Mouse (Mus musculus): ENCODE measurements around the gene Lipa. TPM values are rescaled to one million over a fixed set of nuclear protein-coding genes. Genes with fewer than 3 reads are reported as not detected.

The Lipa gene
- polyA plus RNA-seq, 1 experiment from 2014 or later, result 34.9 TPM

GRCm38 (mm10) chr19:34550534-34551223 lies 23.4 kb upstream of the Lipa start, which contains the start of gene Ifit2:
Gene Ifit2, plus strand, starts transcription at chr19:34550694.
- H3K4me2 ChIP-seq (replicated peaks), result peak within 1 kb of the TSS; percentile 68
- peak; percentile 93 for ATAC-seq
- H3K36me3 ChIP-seq, result no peaks in the 10 kb centered on the region
- 1% methylated on average over 22 of the region's 22 CpGs for WGBS
- H3K9ac ChIP-seq, result peak within 1 kb of the TSS; percentile 26; the same call in 1 of the 2 replicates
- no peaks in the 10 kb centered on the region for H3K9me3 ChIP-seq
- peak within 1 kb of the TSS; percentile 45 for H3K27ac ChIP-seq
- no peaks in the 10 kb centered on the region for H3K27me3 ChIP-seq (replicated peaks)
- peak within 1 kb of the TSS; percentile 49 for H3K4me3 ChIP-seq (replicated peaks)
- H3K4me1 ChIP-seq (replicated peaks), result peaks cover 13% of the 10 kb centered on the region; the same call in 1 of the 2 replicates

GRCm38 (mm10) chr19:34550205-34550533 lies 22.9 kb upstream of the Lipa start:
- H3K4me3 ChIP-seq (replicated peaks), result peak overlapping the region; percentile 49
- ATAC-seq, result no peak; the same call in 1 of the 2 replicates
- 0 out of 2 replicates have a peak overlapping the region, but pooled peaks have one; percentile 45 for H3K27ac ChIP-seq

DNA sequence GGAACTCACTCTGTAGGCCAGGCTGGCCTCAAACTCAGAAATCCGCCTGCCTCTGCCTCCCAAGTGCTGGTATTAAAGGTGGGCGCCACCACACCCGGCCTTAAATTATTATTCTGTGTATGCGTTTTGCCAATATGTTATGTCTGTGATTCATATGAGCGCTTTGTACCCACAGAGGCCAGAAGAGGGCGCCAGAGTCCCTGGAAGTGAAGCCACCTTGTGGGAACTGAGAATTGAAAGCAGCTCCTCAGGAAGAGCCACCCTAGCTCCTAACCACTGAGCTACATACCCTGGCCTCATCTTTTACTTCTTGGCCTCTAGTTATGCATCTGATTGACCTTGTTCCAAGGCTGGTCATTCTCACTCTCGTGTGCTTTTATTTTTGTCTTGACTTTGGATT lies 20.7 kb upstream of the Lipa start:
- 40% methylated on average over 7 of the region's 7 CpGs for WGBS
- no peak overlapping the region for H3K9ac ChIP-seq
- H3K27ac ChIP-seq, result no peak overlapping the region
- no peak for ATAC-seq
- no peak overlapping the region for H3K4me3 ChIP-seq (replicated peaks)
- H3K4me2 ChIP-seq (replicated peaks), result no peak overlapping the region
- no peaks in the 10 kb centered on the region for H3K27me3 ChIP-seq (replicated peaks)
- no peaks in the 10 kb centered on the region for H3K36me3 ChIP-seq
- no peaks in the 10 kb centered on the region for H3K9me3 ChIP-seq
- H3K4me1 ChIP-seq (replicated peaks), result peaks cover 7% of the 10 kb centered on the region; the same call in 1 of the 2 replicates

More at GRCm38 (mm10) chr19:34550205-34550533, 22.9 kb upstream of the Lipa start:
- WGBS, result 28% methylated on average over 4 of the region's 4 CpGs
- Histone ChIP-seq H3K27me3 (replicated peaks) (no peaks in the 10 kb centered on the region), H3K9ac (peak overlapping the region; percentile 26; the same call in 1 of the 2 replicates), H3K36me3 (no peaks in the 10 kb centered on the region), H3K4me1 (replicated peaks) (peaks cover 13% of the 10 kb centered on the region; the same call in 1 of the 2 replicates), H3K9me3 (no peaks in the 10 kb centered on the region), H3K4me2 (replicated peaks) (peak overlapping the region; percentile 68)

- H3K9me3 ChIP-seq, result no peaks in the 10 kb centered on the region
- no peaks in the 10 kb centered on the region for H3K4me1 ChIP-seq (replicated peaks)
- H3K4me2 ChIP-seq (replicated peaks), result no peak overlapping the region
- no peak overlapping the region for H3K4me3 ChIP-seq (replicated peaks)
- no peaks in the 10 kb centered on the region for H3K36me3 ChIP-seq
- WGBS, result 90% methylated on average over 4 of the region's 4 CpGs
- H3K27me3 ChIP-seq (replicated peaks), result no peaks in the 10 kb centered on the region
- no peak overlapping the region for H3K27ac ChIP-seq
- no peak overlapping the region for H3K9ac ChIP-seq
- no peak for ATAC-seq
Measured at GRCm38 (mm10) chr19:34546211-34546610, 18.9 kb upstream of the Lipa start.

DNA sequence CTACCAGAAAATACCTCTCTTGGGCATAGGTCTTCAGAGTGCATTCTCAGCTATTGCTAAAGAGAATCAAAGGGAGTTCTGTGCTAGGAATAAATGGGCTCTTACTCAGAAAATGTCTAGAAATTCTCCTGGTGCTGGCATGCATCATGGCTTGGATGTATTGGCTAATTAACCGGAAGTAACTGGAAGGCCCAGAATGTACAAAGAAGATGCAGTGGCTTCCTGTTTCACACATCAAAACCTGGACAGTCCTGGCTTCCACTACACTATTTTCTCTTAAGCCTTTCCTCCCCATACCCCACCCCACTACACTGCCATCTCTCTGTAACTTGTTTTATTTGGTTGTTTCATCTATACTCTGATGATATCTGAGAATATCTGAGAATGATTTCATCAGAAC lies 12.1 kb upstream of the Lipa start:
- WGBS, result 79% methylated on average over 1 of the region's 1 CpGs
- no peaks in the 10 kb centered on the region for H3K27me3 ChIP-seq (replicated peaks)
- no peak overlapping the region for H3K9ac ChIP-seq
- H3K36me3 ChIP-seq, result no peaks in the 10 kb centered on the region
- no peak overlapping the region for H3K4me2 ChIP-seq (replicated peaks)
- H3K4me3 ChIP-seq (replicated peaks), result no peak overlapping the region
- ATAC-seq, result no peak
- no peaks in the 10 kb centered on the region for H3K9me3 ChIP-seq
- H3K4me1 ChIP-seq (replicated peaks), result no peaks in the 10 kb centered on the region
- H3K27ac ChIP-seq, result no peak overlapping the region

GRCm38 (mm10) chr19:34532061-34532751 lies 4.9 kb upstream of the Lipa start:
- no peaks in the 10 kb centered on the region for H3K36me3 ChIP-seq
- H3K9ac ChIP-seq, result no peak overlapping the region
- no peaks in the 10 kb centered on the region for H3K9me3 ChIP-seq
- WGBS, result 94% methylated on average over 4 of the region's 4 CpGs
- H3K4me1 ChIP-seq (replicated peaks), result no peaks in the 10 kb centered on the region
- no peak for ATAC-seq
- H3K27ac ChIP-seq, result no peak overlapping the region
- no peak overlapping the region for H3K4me2 ChIP-seq (replicated peaks)
- no peaks in the 10 kb centered on the region for H3K27me3 ChIP-seq (replicated peaks)
- no peak overlapping the region for H3K4me3 ChIP-seq (replicated peaks)

DNA sequence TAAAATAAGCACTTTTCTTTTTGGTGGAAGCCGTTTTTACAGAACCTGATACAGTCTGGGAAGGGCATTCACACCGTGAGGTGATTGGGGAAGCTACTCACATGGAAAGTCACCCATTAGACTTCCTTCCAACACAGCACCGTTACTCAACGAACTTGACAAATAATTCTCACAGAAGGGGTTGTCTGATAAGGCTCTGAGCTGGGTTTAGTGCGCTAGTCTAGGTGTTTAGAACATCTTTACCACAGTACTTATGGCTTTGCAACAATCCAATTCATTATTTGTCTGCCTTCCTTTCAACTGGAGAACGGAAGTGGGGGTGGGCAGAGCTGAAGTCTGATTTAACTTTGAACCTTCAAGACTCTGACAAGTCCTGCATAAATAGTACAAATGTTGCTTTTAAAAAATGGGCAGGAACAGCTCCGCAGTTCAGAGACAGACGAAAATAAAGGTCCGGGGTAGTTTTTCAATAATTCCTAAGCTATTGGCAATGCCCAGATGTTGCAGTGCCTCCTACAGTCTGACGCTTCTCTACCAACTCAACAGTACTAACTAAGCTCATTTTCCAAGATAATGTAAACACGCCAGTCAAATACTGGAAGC lies 852 bp downstream of the Lipa start:
- no peaks in the 10 kb centered on the region for H3K36me3 ChIP-seq
- peak; percentile 13 for ATAC-seq

DNA sequence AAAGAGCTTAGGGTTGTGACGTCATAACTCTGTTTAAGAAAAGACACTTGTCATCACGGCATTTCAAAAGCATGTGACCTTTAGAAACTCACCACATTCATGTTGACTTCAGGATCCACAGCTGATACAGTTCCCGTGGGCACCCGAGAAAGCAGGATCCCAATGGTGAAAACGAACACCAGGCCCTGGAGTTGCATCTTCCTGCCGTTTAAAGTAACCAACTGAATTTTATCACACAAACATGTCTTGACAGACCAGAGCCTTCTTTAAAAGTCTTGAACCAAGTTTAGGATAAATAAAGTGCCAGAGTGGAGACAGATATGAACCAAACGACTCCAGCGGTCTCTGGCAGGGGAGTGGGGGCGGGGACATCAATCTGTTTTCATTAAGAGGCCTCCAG lies 2.6 kb downstream of the Lipa start:
- Histone ChIP-seq H3K4me2 (replicated peaks) (no peak overlapping the region; the same call in 1 of the 2 replicates), H3K4me1 (replicated peaks) (peaks cover 6% of the 10 kb centered on the region; the same call in 1 of the 2 replicates), H3K9ac (no peak overlapping the region), H3K36me3 (no peaks in the 10 kb centered on the region), H3K9me3 (no peaks in the 10 kb centered on the region), H3K27ac (no peak overlapping the region), H3K4me3 (replicated peaks) (no peak overlapping the region), H3K27me3 (replicated peaks) (no peaks in the 10 kb centered on the region)
- no peak for ATAC-seq
- 39% methylated on average over 9 of the region's 9 CpGs for WGBS

More for the DNA sequence above, 852 bp downstream of the Lipa start:
- Histone ChIP-seq H3K4me3 (replicated peaks) (peak overlapping the region; percentile 88), H3K27ac (peak overlapping the region; percentile 71; the same call in 1 of the 2 replicates), H3K9me3 (no peaks in the 10 kb centered on the region), H3K4me2 (replicated peaks) (peak overlapping the region; percentile 84), H3K4me1 (replicated peaks) (peaks cover 6% of the 10 kb centered on the region; the same call in 1 of the 2 replicates), H3K27me3 (replicated peaks) (no peaks in the 10 kb centered on the region), H3K9ac (peak overlapping the region; percentile 66)
- WGBS, result 11% methylated on average over 11 of the region's 11 CpGs

DNA sequence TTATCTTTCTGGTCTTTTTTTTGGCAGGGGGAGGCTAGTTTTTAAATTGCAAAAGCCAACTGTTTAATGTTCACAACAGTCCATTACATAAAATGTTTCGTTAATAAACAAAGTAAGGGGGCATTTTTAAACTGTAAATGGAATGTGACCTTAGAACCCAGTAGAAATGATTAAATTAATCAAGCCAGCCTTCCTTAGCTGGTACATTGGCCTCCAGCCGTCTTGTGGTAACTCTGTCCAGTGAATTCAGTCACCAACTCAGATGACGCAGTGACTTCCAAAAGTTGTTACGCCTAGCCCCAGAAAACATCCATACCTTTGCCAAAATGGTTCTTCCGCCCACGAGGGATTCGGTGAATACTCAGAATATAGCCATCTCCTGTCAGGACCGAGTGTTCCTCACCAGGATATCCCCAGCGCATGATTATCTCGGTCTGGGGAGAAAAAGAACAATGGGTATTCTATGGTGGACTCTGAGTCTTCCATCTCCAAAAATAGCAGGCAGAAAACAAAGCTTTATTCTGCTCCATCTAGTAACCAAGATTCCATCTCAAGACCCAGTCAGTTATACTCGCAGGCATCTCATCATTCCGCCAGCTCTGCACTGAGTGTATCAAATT lies 4.1 kb downstream of the Lipa start:
- H3K27ac ChIP-seq, result no peak overlapping the region
- H3K4me1 ChIP-seq (replicated peaks), result peaks cover 6% of the 10 kb centered on the region; the same call in 1 of the 2 replicates
- no peak overlapping the region for H3K4me3 ChIP-seq (replicated peaks)
- no peak overlapping the region for H3K9ac ChIP-seq
- H3K9me3 ChIP-seq, result no peaks in the 10 kb centered on the region
- ATAC-seq, result no peak
- no peaks in the 10 kb centered on the region for H3K27me3 ChIP-seq (replicated peaks)
- no peak overlapping the region for H3K4me2 ChIP-seq (replicated peaks)
- H3K36me3 ChIP-seq, result no peaks in the 10 kb centered on the region
- WGBS, result 80% methylated on average over 12 of the region's 12 CpGs

GRCm38 (mm10) chr19:34521978-34522377 lies 5.3 kb downstream of the Lipa start:
- no peak overlapping the region for H3K27ac ChIP-seq
- WGBS, result 83% methylated on average over 1 of the region's 1 CpGs

GRCm38 (mm10) chr19:34521361-34521760 lies 5.9 kb downstream of the Lipa start:
- Histone ChIP-seq H3K27ac (no peak overlapping the region), H3K4me2 (replicated peaks) (no peak overlapping the region), H3K36me3 (no peaks in the 10 kb centered on the region), H3K4me3 (replicated peaks) (no peak overlapping the region), H3K4me1 (replicated peaks) (peaks cover 6% of the 10 kb centered on the region; the same call in 1 of the 2 replicates), H3K9me3 (no peaks in the 10 kb centered on the region), H3K9ac (no peak overlapping the region), H3K27me3 (replicated peaks) (no peaks in the 10 kb centered on the region)
- WGBS, result 64% methylated on average over 2 of the region's 2 CpGs
- ATAC-seq, result no peak

More at GRCm38 (mm10) chr19:34521978-34522377, 5.3 kb downstream of the Lipa start:
- no peak for ATAC-seq
- H3K27me3 ChIP-seq (replicated peaks), result no peaks in the 10 kb centered on the region
- no peaks in the 10 kb centered on the region for H3K9me3 ChIP-seq
- no peak overlapping the region for H3K9ac ChIP-seq
- no peak overlapping the region for H3K4me3 ChIP-seq (replicated peaks)
- H3K4me2 ChIP-seq (replicated peaks), result no peak overlapping the region
- H3K36me3 ChIP-seq, result no peaks in the 10 kb centered on the region
- peaks cover 6% of the 10 kb centered on the region; the same call in 1 of the 2 replicates for H3K4me1 ChIP-seq (replicated peaks)

DNA sequence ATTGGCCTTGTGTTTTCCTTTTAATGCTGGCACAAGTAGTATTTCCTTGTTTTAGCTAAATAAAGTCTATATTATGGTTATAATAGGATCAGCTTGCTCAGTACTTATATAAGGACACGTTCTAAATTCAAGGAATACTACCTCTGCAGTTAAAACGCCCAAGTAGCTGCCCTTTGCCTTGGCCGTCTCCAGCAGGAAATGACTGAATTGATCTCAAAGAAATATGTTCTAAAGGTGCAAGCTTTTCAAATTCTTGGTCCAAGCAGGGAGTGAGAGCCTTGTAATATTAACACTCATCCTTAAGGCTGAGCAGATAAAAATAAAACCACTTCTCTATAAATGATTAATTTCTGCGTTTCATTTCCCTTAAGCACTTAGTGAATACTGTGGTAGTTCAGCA lies 7.2 kb downstream of the Lipa start:
- H3K27ac ChIP-seq, result no peak overlapping the region
- H3K9me3 ChIP-seq, result no peaks in the 10 kb centered on the region
- no peak overlapping the region for H3K4me2 ChIP-seq (replicated peaks)
- no peak for ATAC-seq
- WGBS, result 73% methylated on average over 4 of the region's 4 CpGs
- H3K4me3 ChIP-seq (replicated peaks), result no peak overlapping the region
- no peaks in the 10 kb centered on the region for H3K36me3 ChIP-seq
- H3K4me1 ChIP-seq (replicated peaks), result peaks cover 3% of the 10 kb centered on the region; the same call in 1 of the 2 replicates
- H3K9ac ChIP-seq, result no peak overlapping the region
- H3K27me3 ChIP-seq (replicated peaks), result no peaks in the 10 kb centered on the region
